Mouse (Mus musculus) intestine, embryonic 15.5 days (tissue): ENCODE measurements around the gene Ctdsp1. TPM values are rescaled to one million over a fixed set of nuclear protein-coding genes. Genes with fewer than 3 reads are reported as not detected.

Experiments used
- ATAC-seq: fragments of 200-750 bp; cut with Nextera tagmentation; 2 replicates; pipeline ENCODE4 v1.8.0; 2017; ENCODE audit warnings: moderate TSS enrichment, moderate library complexity
- H3K27ac ChIP-seq: fragments of 300-500 bp; sonication (generic); 2 replicates; pipeline ENCODE4 v1.5.1; 2015; ENCODE audit warnings: mild to moderate bottlenecking, inconsistent platforms
- H3K27me3 ChIP-seq: fragments of 300-500 bp; sonication (generic); replicated peaks from 2 replicates; pipeline ENCODE4 v1.6.1; 2015; ENCODE audit warnings: inconsistent platforms
- H3K36me3 ChIP-seq: fragments of 300-500 bp; sonication (generic); 2 replicates; pipeline ENCODE4 v1.6.1; 2015; ENCODE audit warnings: inconsistent platforms
- H3K4me1 ChIP-seq: fragments of 300-500 bp; sonication (generic); replicated peaks from 2 replicates; pipeline ENCODE4 v1.6.1; 2015; ENCODE audit warnings: inconsistent platforms
- H3K4me2 ChIP-seq: fragments of 300-500 bp; sonication (generic); replicated peaks from 2 replicates; pipeline ENCODE4 v1.6.1; 2015; ENCODE audit warnings: mild to moderate bottlenecking, inconsistent platforms
- H3K4me3 ChIP-seq: fragments of 300-500 bp; sonication (generic); replicated peaks from 2 replicates; pipeline ENCODE4 v1.5.1; 2015; ENCODE audit warnings: inconsistent platforms
- H3K9ac ChIP-seq: fragments of 300-500 bp; sonication (generic); 2 replicates; pipeline ENCODE4 v1.6.1; 2015; ENCODE audit warnings: inconsistent platforms
- H3K9me3 ChIP-seq: fragments of 300-500 bp; sonication (generic); 2 replicates; pipeline ENCODE4 v1.6.1; 2016; ENCODE audit warnings: inconsistent platforms
- WGBS: fragments of 180-500 bp; shearing (Covaris S2); methylation state at CpG from one replicate; pipeline ENCODE4 v1.1.7; 2015; 5-methylcytosine and 5-hydroxymethylcytosine counted together
- polyA plus RNA-seq: library from polyadenylated mRNA; unstranded; fragments of >200 nt; fragmentation: Nextera tagmentation; extraction: Ambion mirVana; gene quantifications from 2 replicates; pipeline ENCODE4 v1.2.1, GENCODE M21; 2015

The Ctdsp1 gene
- polyA plus RNA-seq, 1 experiment from 2014 or later, result 75.4 TPM

DNA sequence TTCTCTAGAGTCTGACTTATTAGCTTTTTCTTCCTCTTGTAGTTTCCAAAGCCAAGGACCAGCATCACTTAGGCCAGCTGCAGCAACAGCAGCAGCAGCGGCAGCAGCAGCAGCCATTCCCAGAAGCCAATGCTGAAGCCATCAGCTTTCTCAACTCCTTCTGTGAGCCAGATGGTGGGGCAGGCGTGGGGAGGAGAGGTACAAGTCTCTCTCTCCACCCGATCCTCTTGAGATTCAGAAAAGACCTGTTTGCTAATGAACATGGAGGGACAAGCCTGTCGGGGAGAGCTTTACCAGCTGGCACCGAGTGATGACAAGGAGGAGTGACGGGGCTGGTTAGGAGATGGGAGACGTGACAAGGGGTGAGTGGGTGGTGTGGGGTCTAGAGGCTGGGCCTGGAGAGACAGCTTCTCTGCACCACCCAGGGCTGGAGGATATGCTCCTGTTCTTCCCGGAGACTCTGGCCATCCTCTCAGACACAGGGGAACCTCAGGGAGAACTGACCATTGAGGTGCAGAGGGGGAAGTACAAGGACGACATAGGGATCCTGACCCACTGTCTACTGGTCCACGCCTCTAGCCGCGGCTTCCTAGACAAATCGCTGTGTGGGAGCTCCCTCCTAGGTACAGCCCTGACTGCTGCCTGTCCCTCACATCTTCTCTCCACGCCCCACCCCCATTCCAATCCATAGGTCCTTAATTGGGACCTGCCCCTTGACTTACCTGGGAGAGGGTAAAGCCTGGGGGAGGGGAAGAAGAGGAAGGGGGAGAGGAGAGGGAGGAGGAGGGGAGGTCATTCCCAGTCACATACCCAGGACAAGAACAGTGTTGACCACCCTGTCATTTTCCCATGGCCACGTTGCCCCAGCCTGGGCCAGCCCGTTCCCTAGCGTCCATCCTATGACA lies 28.7 kb upstream of the Ctdsp1 start:
- peak; percentile 37; the same call in 1 of the 2 replicates for ATAC-seq
- Histone ChIP-seq H3K27me3 (no peaks in the 10 kb centered on the region), H3K4me3 (no peak overlapping the region), H3K36me3 (no peaks in the 10 kb centered on the region), H3K4me2 (no peak overlapping the region), H3K27ac (no peak overlapping the region), H3K9ac (no peak overlapping the region), H3K4me1 (peaks cover under 1% of the 10 kb centered on the region; the same call in 1 of the 2 replicates), H3K9me3 (no peaks in the 10 kb centered on the region)
- WGBS, result 60% methylated on average over 17 of the region's 17 CpGs

DNA sequence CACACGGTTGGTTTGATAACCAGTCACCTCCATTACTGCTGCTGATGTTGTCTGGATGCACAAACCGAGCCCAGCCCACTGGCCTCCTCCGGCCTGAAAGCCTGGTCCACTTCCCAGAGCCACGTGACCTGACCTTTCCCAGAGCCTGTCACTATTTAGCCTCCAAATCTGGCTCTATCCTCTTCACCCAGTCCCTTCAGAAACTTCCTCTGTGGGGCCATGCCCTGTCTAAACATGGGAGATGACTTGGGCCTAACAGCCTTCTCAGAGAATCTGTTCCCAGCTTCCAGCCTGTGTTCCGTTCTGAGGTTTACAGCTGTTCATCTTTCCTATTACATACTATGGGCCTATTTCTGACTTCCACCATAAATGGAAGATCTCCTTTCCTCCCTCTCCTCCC lies 27.9 kb upstream of the Ctdsp1 start:
- no peaks in the 10 kb centered on the region for H3K27me3 ChIP-seq
- ATAC-seq, result no peak
- H3K4me2 ChIP-seq, result no peak overlapping the region
- no peak overlapping the region for H3K9ac ChIP-seq
- no peak overlapping the region for H3K4me3 ChIP-seq
- no peaks in the 10 kb centered on the region for H3K9me3 ChIP-seq
- no peak overlapping the region for H3K27ac ChIP-seq
- no peaks in the 10 kb centered on the region for H3K36me3 ChIP-seq
- peaks cover 9% of the 10 kb centered on the region for H3K4me1 ChIP-seq
- 55% methylated on average over 5 of the region's 5 CpGs for WGBS

DNA sequence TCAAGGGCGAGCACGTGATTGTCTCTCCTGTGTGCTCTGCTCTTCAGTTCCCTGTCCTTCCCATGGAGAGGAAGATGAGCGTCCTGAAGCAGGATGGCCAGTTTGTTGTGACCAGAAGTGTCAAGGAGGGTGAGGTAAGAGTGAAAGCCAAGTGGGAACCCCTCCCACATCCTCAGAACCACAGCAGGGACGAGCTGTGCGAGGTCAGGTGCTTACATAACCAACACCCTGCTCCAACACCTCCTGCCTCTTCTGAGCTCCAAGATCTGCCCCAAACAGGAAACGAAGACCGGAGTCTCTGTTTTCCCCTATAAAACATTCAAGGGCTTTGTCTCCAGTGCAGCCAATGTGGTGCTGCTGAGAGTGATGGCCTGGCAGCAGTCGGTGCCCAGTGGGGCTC lies 27.0 kb upstream of the Ctdsp1 start:
- peaks cover 10% of the 10 kb centered on the region for H3K4me1 ChIP-seq
- no peak overlapping the region for H3K4me3 ChIP-seq
- ATAC-seq, result no peak
- no peak overlapping the region for H3K27ac ChIP-seq
- WGBS, result 68% methylated on average over 8 of the region's 8 CpGs
- no peaks in the 10 kb centered on the region for H3K27me3 ChIP-seq
- H3K9me3 ChIP-seq, result no peaks in the 10 kb centered on the region
- H3K4me2 ChIP-seq, result no peak overlapping the region
- no peaks in the 10 kb centered on the region for H3K36me3 ChIP-seq
- no peak overlapping the region for H3K9ac ChIP-seq

DNA sequence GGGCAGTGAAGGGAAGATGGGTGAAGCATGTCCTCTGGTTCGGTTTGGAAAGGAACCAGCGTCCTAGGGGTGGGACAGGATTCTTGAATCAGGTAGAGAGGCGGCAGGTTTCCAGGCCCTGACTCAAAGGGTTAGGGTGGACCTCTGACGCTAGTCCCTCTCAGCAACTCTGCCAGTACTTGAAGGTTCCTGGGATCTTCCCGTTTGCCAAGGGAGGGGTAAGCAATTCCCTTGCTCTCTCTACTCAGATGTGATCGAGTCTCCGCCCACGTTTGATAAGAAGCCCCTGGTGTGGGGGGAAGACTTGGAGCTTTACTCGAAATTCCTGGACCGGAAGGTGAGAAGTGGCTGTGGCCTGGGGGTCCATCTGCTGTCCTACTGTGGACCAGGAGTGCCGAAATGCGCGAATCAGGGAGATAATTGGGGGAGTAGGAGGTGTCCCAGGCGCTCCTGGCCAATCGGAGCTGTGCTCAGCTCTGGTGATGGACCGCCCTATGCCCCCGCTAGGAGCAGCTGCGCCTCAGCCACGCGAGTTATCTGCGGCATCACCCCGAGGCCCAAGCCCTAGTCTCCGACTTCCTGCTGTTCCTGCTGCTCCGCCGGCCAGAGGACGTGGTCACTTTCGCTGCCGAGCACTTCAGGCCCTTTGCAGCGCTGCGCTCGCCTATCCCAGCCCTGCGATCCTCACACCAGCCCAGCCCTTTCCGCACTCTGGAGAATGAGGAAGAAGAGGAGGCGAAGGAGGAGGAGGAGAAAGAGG lies 23.2 kb upstream of the Ctdsp1 start:
- Histone ChIP-seq H3K4me2 (peak overlapping the region; percentile 86), H3K4me1 (peaks cover 10% of the 10 kb centered on the region), H3K9me3 (no peaks in the 10 kb centered on the region), H3K9ac (peak overlapping the region; percentile 52), H3K27ac (no peak overlapping the region), H3K36me3 (no peaks in the 10 kb centered on the region), H3K4me3 (peak overlapping the region; percentile 35), H3K27me3 (no peaks in the 10 kb centered on the region)
- 9% methylated on average over 34 of the region's 34 CpGs for WGBS
- peak; percentile 91 for ATAC-seq

DNA sequence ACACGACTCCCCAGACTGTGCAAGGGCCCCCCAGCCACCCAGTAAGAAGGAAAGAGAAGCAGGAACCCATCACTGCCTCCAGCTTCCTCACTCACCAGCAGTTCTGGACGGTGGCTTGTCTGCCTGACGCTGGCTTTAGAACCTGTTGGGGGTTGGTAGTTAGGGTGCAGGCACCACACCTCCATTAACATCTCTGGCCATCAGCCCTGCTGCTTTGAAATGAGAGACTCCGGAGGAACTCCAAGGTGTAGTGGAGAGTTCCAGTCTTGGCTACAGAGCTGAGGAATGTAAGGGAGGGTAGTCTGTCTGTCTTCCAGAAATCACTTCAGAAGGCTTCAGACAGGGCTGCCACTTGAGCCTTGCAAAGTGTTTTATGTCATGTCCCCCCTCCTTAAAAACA lies 21.3 kb upstream of the Ctdsp1 start:
- H3K27me3 ChIP-seq, result no peaks in the 10 kb centered on the region
- H3K4me1 ChIP-seq, result peaks cover 10% of the 10 kb centered on the region
- no peak overlapping the region for H3K4me3 ChIP-seq
- H3K9me3 ChIP-seq, result no peaks in the 10 kb centered on the region
- WGBS, result 49% methylated on average over 4 of the region's 4 CpGs
- H3K9ac ChIP-seq, result no peak overlapping the region
- no peak overlapping the region for H3K4me2 ChIP-seq
- no peak for ATAC-seq
- H3K27ac ChIP-seq, result no peak overlapping the region
- no peaks in the 10 kb centered on the region for H3K36me3 ChIP-seq

DNA sequence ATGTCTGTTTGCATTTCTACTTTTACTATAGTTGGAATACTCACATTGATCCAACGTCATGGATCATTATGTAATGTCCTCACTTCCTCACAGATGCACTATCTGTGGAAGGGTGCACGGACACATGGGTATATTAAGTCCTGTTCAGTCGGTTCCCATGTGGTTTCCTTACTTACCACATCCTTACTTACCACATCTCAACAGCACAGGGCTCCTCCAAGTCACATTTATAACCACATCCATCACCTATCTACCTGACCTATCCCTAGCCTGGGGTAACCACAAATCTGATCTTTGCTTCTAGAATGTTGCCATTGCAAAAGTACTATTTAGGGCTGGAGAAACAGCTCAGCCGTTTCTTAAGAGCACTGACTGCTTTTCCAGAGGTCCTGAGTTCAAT lies 17.9 kb upstream of the Ctdsp1 start:
- H3K9me3 ChIP-seq, result no peaks in the 10 kb centered on the region
- H3K9ac ChIP-seq, result no peak overlapping the region
- WGBS, result 68% methylated on average over 4 of the region's 4 CpGs
- no peak overlapping the region for H3K4me3 ChIP-seq
- no peak overlapping the region for H3K4me2 ChIP-seq
- ATAC-seq, result no peak
- H3K4me1 ChIP-seq, result peaks cover 1% of the 10 kb centered on the region
- H3K27me3 ChIP-seq, result no peaks in the 10 kb centered on the region
- no peaks in the 10 kb centered on the region for H3K36me3 ChIP-seq
- H3K27ac ChIP-seq, result no peak overlapping the region

DNA sequence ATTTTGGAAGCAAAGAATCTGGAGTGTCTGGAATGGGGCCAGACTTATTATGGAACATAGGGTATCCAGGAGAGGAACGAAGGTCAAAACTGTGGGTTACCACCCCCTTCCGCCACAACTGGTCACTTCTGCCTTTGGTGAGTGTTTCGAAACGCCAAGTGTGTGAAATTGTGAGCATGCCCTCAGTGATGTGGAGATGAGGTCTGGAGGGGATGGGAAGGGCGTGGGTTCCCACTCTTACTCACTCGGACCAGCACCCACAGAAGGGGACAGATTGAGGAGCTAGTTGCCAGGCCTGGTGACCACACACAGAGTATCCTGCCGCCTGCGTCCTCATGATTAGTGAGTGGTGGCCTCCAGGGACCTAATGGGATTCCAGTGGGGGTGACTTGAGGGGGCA lies 16.3 kb upstream of the Ctdsp1 start, which contains the start of gene Slc11a1:
Gene Slc11a1 (plus strand): TSS at position 216 of the 400 bp plus-strand sequence.
- no peak within 1 kb of the TSS for H3K4me3 ChIP-seq
- H3K9ac ChIP-seq, result no peak within 1 kb of the TSS
- no peaks in the 10 kb centered on the region for H3K9me3 ChIP-seq
- H3K4me2 ChIP-seq, result no peak within 1 kb of the TSS
- no peaks in the 10 kb centered on the region for H3K27me3 ChIP-seq
- H3K27ac ChIP-seq, result no peak within 1 kb of the TSS
- no peaks in the 10 kb centered on the region; the same call in 1 of the 2 replicates for H3K4me1 ChIP-seq
- ATAC-seq, result no peak
- WGBS, result 68% methylated on average over 8 of the region's 8 CpGs
- no peaks in the 10 kb centered on the region for H3K36me3 ChIP-seq

DNA sequence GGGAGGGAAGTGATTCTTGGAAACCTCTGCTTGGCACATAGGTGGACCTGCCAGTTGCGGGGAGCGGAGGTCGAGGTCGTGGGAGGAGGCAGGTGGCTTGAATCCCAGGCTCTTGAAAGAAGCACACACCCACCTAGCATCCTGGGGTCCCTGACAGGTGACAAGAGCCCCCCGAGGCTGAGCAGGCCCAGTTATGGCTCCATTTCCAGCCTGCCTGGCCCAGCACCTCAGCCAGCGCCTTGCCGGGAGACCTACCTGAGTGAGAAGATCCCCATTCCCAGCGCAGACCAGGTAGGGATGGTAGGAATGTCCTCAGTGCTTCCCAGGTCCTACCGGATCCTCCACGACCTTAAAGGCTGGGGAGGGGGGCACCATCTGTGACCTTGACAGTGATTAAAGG lies 15.7 kb upstream of the Ctdsp1 start:
- 64% methylated on average over 10 of the region's 10 CpGs for WGBS
- no peaks in the 10 kb centered on the region; the same call in 1 of the 2 replicates for H3K4me1 ChIP-seq
- no peak overlapping the region for H3K27ac ChIP-seq
- ATAC-seq, result no peak
- no peak overlapping the region for H3K9ac ChIP-seq
- H3K4me2 ChIP-seq, result no peak overlapping the region
- H3K9me3 ChIP-seq, result no peaks in the 10 kb centered on the region
- H3K27me3 ChIP-seq, result no peaks in the 10 kb centered on the region
- H3K4me3 ChIP-seq, result no peak overlapping the region
- no peaks in the 10 kb centered on the region for H3K36me3 ChIP-seq

DNA sequence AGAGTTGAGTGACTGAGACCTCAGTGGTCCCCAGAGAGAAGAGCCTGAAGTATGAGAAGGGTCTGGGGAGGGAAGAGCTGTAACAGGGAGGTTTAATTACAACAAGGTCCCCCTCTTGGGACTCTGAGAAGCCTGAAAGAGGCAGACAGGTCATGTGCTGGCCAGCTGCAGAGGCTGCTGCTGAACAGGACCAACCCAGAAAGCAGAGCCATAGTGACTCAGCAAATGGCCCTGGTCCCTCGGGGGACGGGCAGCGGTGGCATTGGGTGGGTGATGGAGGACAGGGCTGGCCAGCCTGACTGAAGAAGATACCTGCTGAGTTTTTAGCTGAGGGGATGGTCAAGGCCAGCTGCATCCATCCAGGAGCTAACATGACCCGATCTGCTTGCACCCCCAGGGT lies 14.9 kb upstream of the Ctdsp1 start:
- Histone ChIP-seq H3K27me3 (no peaks in the 10 kb centered on the region), H3K27ac (no peak overlapping the region), H3K4me2 (no peak overlapping the region), H3K36me3 (no peaks in the 10 kb centered on the region), H3K9ac (no peak overlapping the region), H3K4me1 (no peaks in the 10 kb centered on the region; the same call in 1 of the 2 replicates), H3K9me3 (no peaks in the 10 kb centered on the region), H3K4me3 (no peak overlapping the region)
- WGBS, result 83% methylated on average over 4 of the region's 4 CpGs
- no peak for ATAC-seq

DNA sequence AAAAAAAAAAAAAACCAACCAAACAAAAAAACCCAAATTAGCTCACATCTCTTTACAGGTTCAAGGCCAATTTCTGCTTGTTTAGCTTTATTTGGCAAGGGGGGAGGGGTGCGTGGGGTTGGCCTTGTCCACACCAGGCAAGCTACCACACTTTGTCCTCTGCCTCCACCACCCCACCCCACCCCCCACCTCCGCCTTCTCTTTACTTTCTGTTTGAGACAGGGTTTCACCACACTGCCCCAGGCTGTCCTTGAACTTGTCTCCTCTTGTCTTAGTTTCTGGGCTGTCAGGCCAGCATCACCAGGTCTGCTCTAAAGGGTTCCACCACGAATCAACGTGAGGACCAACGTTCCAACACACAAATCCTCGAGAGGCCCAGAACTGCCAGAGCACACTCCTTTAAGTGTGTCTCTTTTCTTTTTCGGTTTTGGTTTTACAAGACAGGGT lies 12.2 kb upstream of the Ctdsp1 start:
- no peak overlapping the region for H3K27ac ChIP-seq
- no peak for ATAC-seq

DNA sequence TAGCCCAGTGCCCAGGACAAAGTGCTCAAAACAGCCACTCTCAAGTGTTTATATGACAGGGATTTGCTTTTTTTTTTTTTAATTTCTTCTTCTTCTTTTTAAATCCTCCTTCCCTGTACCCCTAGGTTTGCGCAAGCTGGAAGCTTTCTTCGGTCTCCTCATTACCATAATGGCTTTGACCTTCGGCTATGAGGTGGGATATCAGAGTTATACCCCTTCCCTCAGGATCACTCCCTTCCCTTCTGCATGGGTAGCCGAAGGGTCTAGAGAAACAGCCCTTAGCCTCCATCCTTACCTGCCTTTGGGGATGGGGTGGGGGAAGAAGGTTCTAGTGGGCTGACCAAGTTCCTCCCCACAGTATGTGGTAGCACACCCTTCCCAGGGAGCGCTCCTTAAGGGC lies 10.8 kb upstream of the Ctdsp1 start:
- Histone ChIP-seq H3K27me3 (no peaks in the 10 kb centered on the region), H3K9ac (no peak overlapping the region), H3K36me3 (no peaks in the 10 kb centered on the region), H3K4me1 (no peaks in the 10 kb centered on the region; the same call in 1 of the 2 replicates), H3K4me3 (no peak overlapping the region), H3K4me2 (no peak overlapping the region), H3K27ac (no peak overlapping the region), H3K9me3 (no peaks in the 10 kb centered on the region)
- 81% methylated on average over 5 of the region's 5 CpGs for WGBS
- ATAC-seq, result no peak

More for the DNA sequence above, 12.2 kb upstream of the Ctdsp1 start:
- H3K27me3 ChIP-seq, result no peaks in the 10 kb centered on the region
- H3K4me2 ChIP-seq, result no peak overlapping the region
- H3K9ac ChIP-seq, result no peak overlapping the region
- H3K9me3 ChIP-seq, result no peaks in the 10 kb centered on the region
- no peaks in the 10 kb centered on the region for H3K36me3 ChIP-seq
- no peaks in the 10 kb centered on the region; the same call in 1 of the 2 replicates for H3K4me1 ChIP-seq
- WGBS, result 82% methylated on average over 7 of the region's 7 CpGs
- no peak overlapping the region for H3K4me3 ChIP-seq

DNA sequence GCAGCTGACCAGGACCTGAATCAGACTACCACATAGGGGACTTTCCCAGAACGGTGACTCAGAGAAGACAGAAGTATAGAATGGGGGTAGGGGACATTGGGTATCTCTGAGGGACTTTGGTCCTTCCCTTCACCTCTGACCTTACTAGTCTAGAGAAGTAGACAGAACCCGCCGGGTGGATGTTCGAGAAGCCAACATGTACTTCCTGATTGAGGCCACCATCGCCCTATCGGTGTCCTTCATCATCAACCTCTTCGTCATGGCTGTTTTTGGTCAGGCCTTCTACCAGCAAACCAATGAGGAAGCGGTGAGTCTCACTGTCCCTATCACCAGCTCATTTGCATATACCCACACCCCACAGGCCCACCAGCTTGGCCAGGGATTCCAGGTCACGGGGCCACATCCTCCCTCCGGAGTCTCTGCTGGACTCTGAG lies 9.7 kb upstream of the Ctdsp1 start:
- Histone ChIP-seq H3K9me3 (no peaks in the 10 kb centered on the region), H3K36me3 (no peaks in the 10 kb centered on the region), H3K4me1 (0 out of 2 replicates have a peak, but pooled peaks cover 2% of the 10 kb centered on the region), H3K9ac (no peak overlapping the region), H3K27ac (no peak overlapping the region), H3K4me3 (no peak overlapping the region), H3K27me3 (no peaks in the 10 kb centered on the region), H3K4me2 (no peak overlapping the region)
- no peak for ATAC-seq
- WGBS, result 88% methylated on average over 10 of the region's 10 CpGs
